ENCODE assay signal across 7 mouse cellular contexts in genomic region chr14:118855141-118855800, GRCm38 (mm10).
A peak's percentile ranks its signal among the peaks of the same experiment; 100 is the strongest.
DNase-seq lines count a peak whose midpoint lies in the region; ATAC-seq and TF ChIP-seq lines count a peak whose summit lies in the region.

No protein-coding gene starts in this region.

- intact Hi-C loops in left cerebral cortex, adult 2 months (cut with DNase I) = loop anchor here (5.0 kb wide), 1 partner anchor 623 kb away; no protein-coding TSS in a partner anchor

- WGBS in stomach, postnatal 0 days = 4% methylated on average over 28 of the region's 28 CpGs

- no peaks in the 10 kb centered on the region for H3K9me3 ChIP-seq in stomach, postnatal 0 days (ENCODE audit: control insufficient read depth, low read length)

- no peaks in the 10 kb centered on the region for H3K27me3 ChIP-seq in stomach, postnatal 0 days (ENCODE audit: control insufficient read depth, insufficient read depth, low read length)

- H3K27ac ChIP-seq in left cerebral cortex, adult 2 months = peak overlapping the region; percentile 55
- no peak overlapping the region for H3K27ac ChIP-seq in stomach, postnatal 0 days (replicated peaks)

- H3K4me1 ChIP-seq in stomach, postnatal 0 days (replicated peaks; ENCODE audit: control insufficient read depth, insufficient read depth) = no peaks in the 10 kb centered on the region

- peak overlapping the region; percentile 67 for H3K9ac ChIP-seq in stomach, postnatal 0 days (ENCODE audit: low read length)

- peak overlapping the region; percentile 99 for H3K4me2 ChIP-seq in stomach, postnatal 0 days (replicated peaks; ENCODE audit: low read depth)

- TF ChIP-seq EP300 in stomach, postnatal 0 days (optimal IDR thresholded peaks at IDR 0.05) = no peak

- peak; percentile 43 for ATAC-seq in common myeloid progenitor, adult 5-6 weeks (replicated peaks; ENCODE audit: low read depth, poor library complexity, severe bottlenecking)
- ATAC-seq in hematopoietic stem cell, adult 5-6 weeks (replicated peaks in 1 of 2; ENCODE audit: insufficient read depth in 1 of 2, low FRiP score in 2 of 2, low TSS enrichment in 1 of 2, low read depth in 1 of 2, poor library complexity in 2 of 2, severe bottlenecking in 2 of 2) = peak; percentile 25 to 54; a peak in 3 of 4 replicates
- ATAC-seq in stomach, postnatal 0 days (ENCODE audit: low FRiP score, low TSS enrichment) = peak; percentile 38; the same call in 1 of the 2 replicates

- peak overlapping the region; percentile 39 for H3K4me3 ChIP-seq in left cerebral cortex, adult 2 months
- peak overlapping the region; percentile 58 for H3K4me3 ChIP-seq in stomach, postnatal 0 days (ENCODE audit: low read depth, low read length)

- peak; percentile 5 for TF ChIP-seq CTCF in left cerebral cortex, adult 2 months (IDR thresholded peaks at IDR 0.05)
- TF ChIP-seq CTCF in stomach, postnatal 0 days (IDR thresholded peaks at IDR 0.05; ENCODE audit: low read depth) = peak; percentile 38; the same call in 1 of the 2 replicates

- no peak for DNase-seq in left cerebral cortex, adult 2 months (ENCODE audit: extremely low spot score in 1 of 2, low spot score in 2 of 2)
- DNase-seq in left cerebral cortex, adult 11 months (ENCODE audit: low spot score) = no peak
- peak; percentile 16 for DNase-seq in lung, postnatal 14 days
- peak; percentile 19 for DNase-seq in stomach, postnatal 0 days (ENCODE audit: low spot score)
- no peak for DNase-seq in gastrocnemius, adult 8-10 months (ENCODE audit: low spot score in 2 of 2)

- H3K36me3 ChIP-seq in stomach, postnatal 0 days (ENCODE audit: control insufficient read depth, insufficient read depth, low read length) = no peaks in the 10 kb centered on the region

Comparison
In these comparisons a context has a peak if more than half of its experiments do, and no peak if none do; other contexts are left out.
1. DNase-seq: peak in lung, postnatal 14 days (single experiment) and stomach, postnatal 0 days (single experiment); none in left cerebral cortex, adult 2 months (0 of 2), left cerebral cortex, adult 11 months (single experiment) and gastrocnemius, adult 8-10 months (0 of 2).
2. Peak in every context shown above with its lines, with median percentiles within 50 percentile points of each other: ATAC-seq.